Mouse (Mus musculus): ENCODE data around the gene Klf3. TPM values are rescaled to one million over a fixed set of nuclear protein-coding genes. Genes with fewer than 3 reads are reported as not detected.
A peak's percentile ranks its signal among the peaks of the same experiment; 100 is the strongest.

Klf3 gene
- polyA plus RNA-seq, 1 experiment from 2014 or later: 55.2 TPM

GRCm38 (mm10) chr5:64812124-64812982 lies 9.2 kb downstream of the Klf3 start:
- WGBS: 15% methylated on average over 22 of the region's 22 CpGs
- H3K4me3 ChIP-seq: peak overlapping the region; percentile 44
- peaks cover 85% of the 10 kb centered on the region for H3K4me1 ChIP-seq
- peak overlapping the region; percentile 86 for H3K27ac ChIP-seq (replicated peaks)
- peak; percentile 26 for DNase-seq (ENCODE audit: low spot score)
- H3K27me3 ChIP-seq (replicated peaks; ENCODE audit: low read depth, poor library complexity, severe bottlenecking): no peaks in the 10 kb centered on the region
- no peaks in the 10 kb centered on the region for H3K9me3 ChIP-seq
- H3K36me3 ChIP-seq (replicated peaks): peaks cover 46% of the 10 kb centered on the region

GRCm38 (mm10) chr5:64812983-64813304 lies 9.8 kb downstream of the Klf3 start:
- H3K27me3 ChIP-seq (replicated peaks; ENCODE audit: low read depth, poor library complexity, severe bottlenecking): no peaks in the 10 kb centered on the region
- DNase-seq (ENCODE audit: low spot score): no peak
- H3K9me3 ChIP-seq: no peaks in the 10 kb centered on the region
- 26% methylated on average over 4 of the region's 4 CpGs for WGBS
- peak overlapping the region; percentile 86 for H3K27ac ChIP-seq (replicated peaks)
- peaks cover 80% of the 10 kb centered on the region for H3K4me1 ChIP-seq
- H3K4me3 ChIP-seq: peak overlapping the region; percentile 44
- peaks cover 52% of the 10 kb centered on the region for H3K36me3 ChIP-seq (replicated peaks)

- H3K4me1 ChIP-seq: peaks cover 75% of the 10 kb centered on the region
- peak; percentile 86 for DNase-seq (ENCODE audit: low spot score)
- 10% methylated on average over 9 of the region's 9 CpGs for WGBS
- H3K27ac ChIP-seq (replicated peaks): no peak overlapping the region
- no peaks in the 10 kb centered on the region for H3K27me3 ChIP-seq (replicated peaks; ENCODE audit: low read depth, poor library complexity, severe bottlenecking)
- H3K9me3 ChIP-seq: no peaks in the 10 kb centered on the region
- no peak overlapping the region; the same call in 1 of the 2 replicates for H3K4me3 ChIP-seq
- peaks cover 56% of the 10 kb centered on the region for H3K36me3 ChIP-seq (replicated peaks)
Measured at GRCm38 (mm10) chr5:64813361-64813760, 10.2 kb downstream of the Klf3 start.

DNA sequence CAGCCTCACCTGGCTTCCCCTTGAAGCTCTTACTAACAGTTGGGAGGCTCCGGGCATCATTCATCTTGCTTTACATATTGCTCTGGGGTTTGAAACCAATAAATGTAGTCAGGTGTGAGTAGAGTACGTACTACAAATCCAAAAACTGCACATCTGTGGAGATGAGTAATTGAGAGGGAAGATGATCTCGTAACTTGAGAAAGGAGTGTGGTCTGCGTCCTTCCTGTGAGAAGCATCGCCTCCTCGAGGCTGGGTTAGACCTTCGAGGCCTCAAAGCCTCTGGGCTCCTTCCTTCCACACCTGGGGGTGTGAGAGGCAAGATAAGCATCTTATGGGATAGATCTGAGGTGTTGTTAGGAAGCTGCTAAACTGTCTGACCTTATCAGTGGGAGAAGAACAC lies 11.2 kb downstream of the Klf3 start:
- Histone ChIP-seq H3K4me1 (peaks cover 65% of the 10 kb centered on the region), H3K36me3 (replicated peaks) (peaks cover 59% of the 10 kb centered on the region), H3K4me3 (no peak overlapping the region), H3K9me3 (no peaks in the 10 kb centered on the region), H3K27me3 (replicated peaks; ENCODE audit: low read depth, poor library complexity, severe bottlenecking) (no peaks in the 10 kb centered on the region), H3K27ac (replicated peaks) (no peak overlapping the region)
- 84% methylated on average over 7 of the region's 7 CpGs for WGBS
- no peak for DNase-seq (ENCODE audit: low spot score)

DNA sequence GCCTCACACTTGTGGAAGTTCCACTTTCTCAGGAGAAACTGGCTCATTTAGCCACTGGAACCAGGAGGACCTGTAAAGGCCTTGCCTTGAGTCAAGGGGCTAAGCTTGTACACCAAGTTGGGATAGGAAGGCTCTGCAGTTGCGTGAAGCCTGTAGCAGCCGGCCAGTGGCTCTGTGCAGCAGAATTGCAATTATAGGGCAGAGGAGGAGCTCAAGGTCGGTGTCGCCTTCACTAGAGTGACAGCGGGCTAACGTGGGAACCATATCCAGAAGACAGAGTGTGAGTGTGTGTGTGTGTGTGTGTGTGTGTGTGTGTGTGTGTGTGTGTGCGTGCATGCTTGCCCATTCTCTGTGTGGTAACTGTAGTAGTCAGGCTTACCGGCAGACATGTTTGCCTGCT lies 12.4 kb downstream of the Klf3 start:
- H3K36me3 ChIP-seq (replicated peaks): peaks cover 64% of the 10 kb centered on the region
- no peaks in the 10 kb centered on the region for H3K27me3 ChIP-seq (replicated peaks; ENCODE audit: low read depth, poor library complexity, severe bottlenecking)
- WGBS: 88% methylated on average over 8 of the region's 8 CpGs
- peaks cover 53% of the 10 kb centered on the region for H3K4me1 ChIP-seq
- no peak overlapping the region for H3K27ac ChIP-seq (replicated peaks)
- no peak overlapping the region for H3K4me3 ChIP-seq
- no peak for DNase-seq (ENCODE audit: low spot score)
- no peaks in the 10 kb centered on the region for H3K9me3 ChIP-seq

DNA sequence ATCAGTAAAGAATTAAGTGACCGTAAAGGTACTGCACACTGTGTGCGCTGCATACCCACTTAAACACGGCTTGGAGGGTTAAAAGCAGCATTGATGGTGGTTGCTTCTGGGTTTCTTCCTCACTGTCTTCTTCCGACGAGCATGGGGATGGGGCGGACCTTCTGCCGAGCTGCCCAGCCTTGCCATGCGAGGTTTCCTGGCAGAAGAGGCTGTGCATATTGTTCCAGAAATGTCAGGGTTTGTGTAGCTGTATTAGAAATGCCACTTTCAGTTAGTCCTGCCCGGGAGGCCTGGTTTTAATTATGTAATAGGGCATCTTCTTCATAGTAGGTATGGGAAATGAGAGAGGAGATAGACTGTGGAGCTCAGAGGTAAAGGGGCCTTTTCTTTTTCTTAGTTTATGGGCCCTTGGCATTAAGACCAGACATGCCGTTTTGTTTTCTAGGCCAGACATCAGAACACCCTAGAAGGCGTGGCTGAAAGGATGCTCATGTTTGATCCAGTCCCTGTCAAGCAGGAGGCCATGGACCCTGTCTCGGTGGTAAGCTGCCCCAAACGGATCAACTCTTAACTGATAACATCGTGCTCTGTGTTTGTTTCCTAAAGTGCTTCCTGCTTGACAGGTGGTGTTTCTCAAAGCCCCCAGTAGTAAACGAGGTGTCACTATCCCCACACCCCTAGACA lies 13.2 kb downstream of the Klf3 start:
- peaks cover 45% of the 10 kb centered on the region for H3K4me1 ChIP-seq
- H3K27me3 ChIP-seq (replicated peaks; ENCODE audit: low read depth, poor library complexity, severe bottlenecking): no peaks in the 10 kb centered on the region
- no peak for DNase-seq (ENCODE audit: low spot score)
- 0 out of 2 replicates have a peak overlapping the region, but pooled peaks have one; percentile 10 for H3K27ac ChIP-seq (replicated peaks)
- peaks cover 72% of the 10 kb centered on the region for H3K36me3 ChIP-seq (replicated peaks)
- no peak overlapping the region for H3K4me3 ChIP-seq
- 82% methylated on average over 15 of the region's 15 CpGs for WGBS
- no peaks in the 10 kb centered on the region for H3K9me3 ChIP-seq

GRCm38 (mm10) chr5:64816974-64817296 lies 13.7 kb downstream of the Klf3 start:
- H3K4me3 ChIP-seq: no peak overlapping the region
- H3K27ac ChIP-seq (replicated peaks): no peak overlapping the region
- H3K9me3 ChIP-seq: no peaks in the 10 kb centered on the region
- H3K27me3 ChIP-seq (replicated peaks; ENCODE audit: low read depth, poor library complexity, severe bottlenecking): no peaks in the 10 kb centered on the region
- no peak for DNase-seq (ENCODE audit: low spot score)
- peaks cover 77% of the 10 kb centered on the region for H3K36me3 ChIP-seq (replicated peaks)
- H3K4me1 ChIP-seq: peaks cover 40% of the 10 kb centered on the region
- 90% methylated on average over 8 of the region's 8 CpGs for WGBS

GRCm38 (mm10) chr5:64819390-64819789 lies 16.2 kb downstream of the Klf3 start:
- peaks cover 98% of the 10 kb centered on the region for H3K36me3 ChIP-seq (replicated peaks)
- DNase-seq (ENCODE audit: low spot score): no peak
- H3K4me1 ChIP-seq: peaks cover 16% of the 10 kb centered on the region

DNA sequence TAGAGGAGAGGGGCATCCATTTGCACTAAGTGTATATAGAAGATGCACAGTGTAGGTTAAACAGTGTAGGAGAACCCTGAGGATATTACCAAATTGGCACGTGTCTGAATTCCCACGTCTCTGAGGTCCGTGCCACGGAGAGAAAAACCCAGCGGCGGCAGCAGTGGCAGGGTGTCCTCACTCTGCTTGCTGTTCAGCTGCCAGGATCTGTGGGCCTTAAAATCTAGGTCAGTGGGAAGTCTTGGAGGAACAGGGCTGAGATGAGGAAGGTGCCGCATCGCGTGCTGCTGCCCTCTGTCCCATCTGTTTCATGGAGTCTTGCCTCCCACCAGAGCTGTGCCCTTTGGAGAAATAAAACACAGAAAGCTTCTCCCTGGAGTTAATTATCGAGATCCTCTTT lies 16.9 kb downstream of the Klf3 start:
- DNase-seq (ENCODE audit: low spot score): no peak
- Histone ChIP-seq H3K27me3 (replicated peaks; ENCODE audit: low read depth, poor library complexity, severe bottlenecking) (no peaks in the 10 kb centered on the region), H3K9me3 (no peaks in the 10 kb centered on the region), H3K4me3 (no peak overlapping the region), H3K4me1 (peaks cover 13% of the 10 kb centered on the region), H3K27ac (replicated peaks) (no peak overlapping the region), H3K36me3 (replicated peaks) (peaks cover 100% of the 10 kb centered on the region)
- WGBS: 95% methylated on average over 10 of the region's 10 CpGs

More at GRCm38 (mm10) chr5:64819390-64819789, 16.2 kb downstream of the Klf3 start:
- Histone ChIP-seq H3K27me3 (replicated peaks; ENCODE audit: low read depth, poor library complexity, severe bottlenecking) (no peaks in the 10 kb centered on the region), H3K4me3 (no peak overlapping the region), H3K9me3 (no peaks in the 10 kb centered on the region), H3K27ac (replicated peaks) (no peak overlapping the region)
- WGBS: 86% methylated on average over 6 of the region's 6 CpGs

GRCm38 (mm10) chr5:64821294-64821693 lies 18.1 kb downstream of the Klf3 start:
- Histone ChIP-seq H3K4me3 (no peak overlapping the region), H3K9me3 (no peaks in the 10 kb centered on the region), H3K27me3 (replicated peaks; ENCODE audit: low read depth, poor library complexity, severe bottlenecking) (no peaks in the 10 kb centered on the region), H3K36me3 (replicated peaks) (peaks cover 100% of the 10 kb centered on the region), H3K27ac (replicated peaks) (no peak overlapping the region), H3K4me1 (peaks cover 1% of the 10 kb centered on the region)
- no peak for DNase-seq (ENCODE audit: low spot score)
- 95% methylated on average over 2 of the region's 2 CpGs for WGBS

- no peak for DNase-seq (ENCODE audit: low spot score)
- H3K9me3 ChIP-seq: no peaks in the 10 kb centered on the region
- H3K27me3 ChIP-seq (replicated peaks; ENCODE audit: low read depth, poor library complexity, severe bottlenecking): no peaks in the 10 kb centered on the region
- no peak overlapping the region for H3K4me3 ChIP-seq
- H3K36me3 ChIP-seq (replicated peaks): peaks cover 100% of the 10 kb centered on the region
- H3K4me1 ChIP-seq: no peaks in the 10 kb centered on the region
- WGBS: 95% methylated on average over 24 of the region's 24 CpGs
- H3K27ac ChIP-seq (replicated peaks): no peak overlapping the region
Measured at GRCm38 (mm10) chr5:64821964-64822363, 18.8 kb downstream of the Klf3 start.

DNA sequence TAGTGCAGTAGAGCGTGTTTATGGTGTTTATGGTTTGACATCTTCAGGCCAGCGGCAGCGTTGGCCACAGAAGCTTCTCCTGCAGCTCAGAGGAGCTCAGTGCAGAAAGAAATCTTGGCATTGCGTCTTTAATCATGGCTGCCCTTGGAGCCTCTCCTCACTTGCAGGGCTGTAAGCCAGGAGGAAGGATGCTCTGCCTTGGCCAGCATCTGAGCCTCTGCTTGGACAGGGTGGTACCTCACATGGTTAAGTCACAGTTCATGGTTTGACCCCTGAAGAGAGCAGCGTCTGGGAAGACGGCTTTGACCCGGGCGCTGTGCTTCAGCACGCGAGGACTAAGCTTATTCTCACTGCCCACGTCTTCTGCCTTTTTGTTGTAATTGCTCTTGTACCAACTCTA lies 20.2 kb downstream of the Klf3 start:
- peaks cover 100% of the 10 kb centered on the region for H3K36me3 ChIP-seq (replicated peaks)
- 97% methylated on average over 11 of the region's 11 CpGs for WGBS
- no peaks in the 10 kb centered on the region for H3K9me3 ChIP-seq

GRCm38 (mm10) chr5:64824765-64825164 lies 21.6 kb downstream of the Klf3 start:
- Histone ChIP-seq H3K4me3 (no peak overlapping the region), H3K27me3 (replicated peaks; ENCODE audit: low read depth, poor library complexity, severe bottlenecking) (no peaks in the 10 kb centered on the region), H3K36me3 (replicated peaks) (peaks cover 100% of the 10 kb centered on the region), H3K27ac (replicated peaks) (no peak overlapping the region), H3K9me3 (no peaks in the 10 kb centered on the region), H3K4me1 (no peaks in the 10 kb centered on the region)
- no peak for DNase-seq (ENCODE audit: low spot score)
- WGBS: 95% methylated on average over 3 of the region's 3 CpGs

More for the DNA sequence above, 20.2 kb downstream of the Klf3 start:
- no peaks in the 10 kb centered on the region for H3K4me1 ChIP-seq
- no peaks in the 10 kb centered on the region for H3K27me3 ChIP-seq (replicated peaks; ENCODE audit: low read depth, poor library complexity, severe bottlenecking)
- no peak overlapping the region for H3K4me3 ChIP-seq
- H3K27ac ChIP-seq (replicated peaks): no peak overlapping the region
- no peak for DNase-seq (ENCODE audit: low spot score)
